Mouse (Mus musculus): Measurements from ENCODE around the gene Usp31.

- TF ChIP-seq POLR2A (IDR thresholded peaks at IDR 0.05; ENCODE audit: borderline replicate concordance, extremely low read depth, low read depth, low read length): no peak
- no peak for TF ChIP-seq CTCF (IDR thresholded peaks at IDR 0.05; ENCODE audit: insufficient read depth, low read length)
These were observed 2.0 kb downstream of the Usp31 start for GRCm38 (mm10) chr7:121705051-121705450.
